Mouse (Mus musculus): ENCODE results near the gene Ubald2. TPM values are rescaled to one million over a fixed set of nuclear protein-coding genes. Genes with fewer than 3 reads are reported as not detected.
A peak's percentile ranks its signal among the peaks of the same experiment; 100 is the strongest.
"Not testable (repeated sequence)": the region's sequence is repeated elsewhere in the genome, so short reads cannot be mapped to it uniquely, and the experiment has no call there.

Ubald2 gene
- polyA plus RNA-seq, 1 experiment from 2014 or later, result 34.5 TPM

DNA sequence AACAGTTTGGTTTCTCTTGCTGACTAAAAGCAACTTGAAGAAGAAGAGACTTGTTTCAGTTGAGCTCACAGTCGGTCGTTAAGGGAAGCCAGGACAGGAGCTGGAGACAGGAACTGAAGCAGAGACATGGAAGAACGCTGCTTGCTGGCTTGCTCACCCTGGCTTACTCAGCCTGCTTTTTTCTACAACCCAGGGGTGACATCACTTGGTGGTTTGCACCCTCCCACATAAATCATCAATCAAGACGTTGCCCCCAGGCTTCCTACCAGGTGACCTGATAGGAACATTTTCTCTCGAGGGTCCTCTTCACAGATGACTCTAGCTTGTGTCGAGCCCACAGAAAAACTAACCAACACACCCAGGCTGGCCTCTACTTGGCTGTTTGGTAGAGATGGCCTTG is 10.7 kb upstream of the Ubald2 start:
- Histone ChIP-seq H3K4me3 (ENCODE audit: low read depth, low read length) (no peak overlapping the region), H3K27me3 (ENCODE audit: control insufficient read depth, insufficient read depth, low read depth, low read length) (no peaks in the 10 kb centered on the region), H3K36me3 (ENCODE audit: control insufficient read depth, insufficient read depth) (no peaks in the 10 kb centered on the region), H3K27ac (ENCODE audit: low read length) (no peak overlapping the region), H3K4me2 (ENCODE audit: low read depth, low read length) (no peak overlapping the region), H3K9ac (ENCODE audit: low read depth, low read length) (no peak overlapping the region), H3K4me1 (ENCODE audit: control insufficient read depth, low read depth, low read length) (peaks cover 5% of the 10 kb centered on the region; the same call in 1 of the 2 replicates), H3K9me3 (replicated peaks; ENCODE audit: control insufficient read depth, low read length) (no peaks in the 10 kb centered on the region)
- ATAC-seq (ENCODE audit: low read depth), result no peak
- WGBS (ENCODE audit: insufficient replicate concordance), result 61% methylated on average over 6 of the region's 6 CpGs

- ATAC-seq (ENCODE audit: low read depth), result peak; percentile 39; the same call in 1 of the 2 replicates
- 0 out of 2 replicates have a peak overlapping the region, but pooled peaks have one; percentile 4 for H3K27ac ChIP-seq (ENCODE audit: low read length)
- 40% methylated on average over 10 of the region's 10 CpGs for WGBS (ENCODE audit: insufficient replicate concordance)
- peaks cover 9% of the 10 kb centered on the region for H3K4me1 ChIP-seq (ENCODE audit: control insufficient read depth, low read depth, low read length)
- H3K36me3 ChIP-seq (ENCODE audit: control insufficient read depth, insufficient read depth), result no peaks in the 10 kb centered on the region
- H3K27me3 ChIP-seq (ENCODE audit: control insufficient read depth, insufficient read depth, low read depth, low read length), result no peaks in the 10 kb centered on the region
- H3K4me3 ChIP-seq (ENCODE audit: low read depth, low read length), result no peak overlapping the region
- H3K9me3 ChIP-seq (replicated peaks; ENCODE audit: control insufficient read depth, low read length), result no peaks in the 10 kb centered on the region
- H3K9ac ChIP-seq (ENCODE audit: low read depth, low read length), result no peak overlapping the region
- H3K4me2 ChIP-seq (ENCODE audit: low read depth, low read length), result peak overlapping the region; percentile 12; the same call in 1 of the 2 replicates
Measured at GRCm38 (mm10) chr11:116423782-116424620, 9.9 kb upstream of the Ubald2 start.

DNA sequence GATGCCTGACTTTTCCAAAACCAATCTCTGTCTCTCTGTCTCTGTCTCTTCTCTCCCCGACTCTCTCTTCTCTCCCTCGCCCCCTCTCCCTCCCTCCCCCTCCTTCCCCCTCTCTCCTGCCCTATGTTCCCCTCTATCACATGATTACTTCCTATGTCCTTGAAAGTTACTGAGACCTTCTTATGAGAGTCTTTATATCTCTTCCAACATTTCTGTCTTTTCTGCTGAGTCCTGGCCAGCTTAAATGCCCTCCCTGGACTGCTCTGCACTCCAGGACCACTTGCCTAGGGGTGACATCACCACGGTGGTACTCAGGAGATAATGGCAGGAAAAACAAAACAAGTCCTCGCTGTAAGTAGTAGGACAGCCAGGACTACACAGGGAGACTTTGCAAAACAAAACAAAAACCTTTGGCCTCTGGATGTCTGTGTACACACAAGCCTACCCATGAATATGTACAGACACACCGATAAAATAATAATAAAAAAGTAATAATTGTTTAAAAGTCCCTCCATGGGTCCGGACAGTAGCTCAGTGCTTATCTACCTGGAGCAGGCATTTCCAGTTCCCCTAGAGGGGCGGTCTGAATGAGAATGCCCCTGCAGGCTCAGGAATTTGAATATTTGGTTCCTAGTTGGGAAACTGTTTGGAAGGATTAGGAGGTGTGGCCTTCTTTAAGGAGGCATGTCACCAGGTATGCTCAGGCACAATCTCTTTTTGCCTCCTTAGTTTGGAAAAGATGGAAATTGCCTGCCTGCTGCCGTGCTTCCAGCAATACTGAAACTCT is 9.1 kb upstream of the Ubald2 start:
- H3K4me3 ChIP-seq (ENCODE audit: low read depth, low read length), result no peak overlapping the region
- no peaks in the 10 kb centered on the region for H3K27me3 ChIP-seq (ENCODE audit: control insufficient read depth, insufficient read depth, low read depth, low read length)
- no peak for ATAC-seq (ENCODE audit: low read depth)
- 25% methylated on average over 8 of the region's 8 CpGs for WGBS (ENCODE audit: insufficient replicate concordance)
- no peak overlapping the region for H3K9ac ChIP-seq (ENCODE audit: low read depth, low read length)
- H3K9me3 ChIP-seq (replicated peaks; ENCODE audit: control insufficient read depth, low read length), result no peaks in the 10 kb centered on the region
- H3K4me2 ChIP-seq (ENCODE audit: low read depth, low read length), result peak overlapping the region; percentile 12; the same call in 1 of the 2 replicates
- no peak overlapping the region for H3K27ac ChIP-seq (ENCODE audit: low read length)
- H3K4me1 ChIP-seq (ENCODE audit: control insufficient read depth, low read depth, low read length), result peaks cover 18% of the 10 kb centered on the region
- no peaks in the 10 kb centered on the region for H3K36me3 ChIP-seq (ENCODE audit: control insufficient read depth, insufficient read depth)

DNA sequence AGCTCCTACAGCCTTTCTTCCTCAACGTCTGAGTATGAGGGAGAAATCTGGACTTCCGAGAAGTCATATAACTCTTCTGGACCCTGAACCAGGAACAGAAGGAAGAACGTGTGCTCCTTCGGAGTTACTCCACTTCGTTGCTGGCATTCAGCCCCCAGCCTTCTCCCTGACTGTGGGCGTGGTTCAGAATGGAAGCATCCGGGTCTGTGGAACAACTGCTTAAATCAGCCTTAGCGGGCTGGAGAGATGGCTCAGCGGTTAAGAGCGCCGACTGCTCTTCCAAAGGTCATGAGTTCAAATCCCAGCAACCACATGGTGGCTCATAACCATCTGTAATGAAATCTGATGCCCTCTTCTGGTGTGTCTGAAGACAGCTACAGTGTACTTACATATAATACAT is 7.6 kb upstream of the Ubald2 start:
- H3K9ac ChIP-seq (ENCODE audit: low read depth, low read length); H3K4me2 ChIP-seq (ENCODE audit: low read depth, low read length); H3K36me3 ChIP-seq (ENCODE audit: control insufficient read depth, insufficient read depth); H3K9me3 ChIP-seq (replicated peaks; ENCODE audit: control insufficient read depth, low read length); H3K27me3 ChIP-seq (ENCODE audit: control insufficient read depth, insufficient read depth, low read depth, low read length); H3K4me3 ChIP-seq (ENCODE audit: low read depth, low read length); ATAC-seq (ENCODE audit: low read depth); H3K27ac ChIP-seq (ENCODE audit: low read length): not testable (repeated sequence)
- WGBS (ENCODE audit: insufficient replicate concordance), result 82% methylated on average over 11 of the region's 11 CpGs
- peaks cover 33% of the 10 kb centered on the region for H3K4me1 ChIP-seq (ENCODE audit: control insufficient read depth, low read depth, low read length)

DNA sequence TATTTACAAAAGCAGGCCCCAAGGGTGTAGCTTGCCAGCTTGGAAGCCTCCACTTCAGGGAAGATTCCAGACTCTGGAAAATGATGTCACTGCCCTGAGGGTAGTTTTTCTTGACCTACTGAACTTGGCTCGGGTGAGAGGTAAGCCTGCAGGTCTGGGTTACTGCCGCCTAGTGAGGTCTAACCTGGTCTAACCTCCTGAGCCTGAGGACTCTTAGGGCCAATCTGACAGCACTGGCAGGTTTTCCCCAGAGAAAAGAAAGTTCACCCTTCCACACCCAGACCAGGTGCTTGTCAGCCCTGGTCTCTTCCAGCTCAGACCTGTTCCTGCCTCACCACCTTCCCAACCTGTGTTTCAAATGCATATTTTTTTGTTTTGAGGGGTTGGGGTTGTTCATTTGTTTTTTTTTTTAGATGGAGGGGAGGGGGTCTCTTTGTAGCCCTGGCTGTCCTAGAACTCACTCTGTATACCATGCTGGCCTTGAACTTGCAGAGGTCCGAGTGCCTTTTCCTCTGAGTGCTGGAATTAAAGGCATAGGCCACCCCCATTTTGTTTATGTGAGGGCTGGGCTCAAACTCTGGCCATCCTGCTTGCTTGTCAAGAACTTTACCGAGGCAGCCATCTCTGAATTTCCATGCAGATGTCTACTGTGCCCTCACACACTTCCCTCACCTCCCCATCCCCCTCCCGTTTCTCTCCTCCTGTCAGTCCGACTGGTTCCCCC is 6.9 kb upstream of the Ubald2 start:
- no peaks in the 10 kb centered on the region for H3K9me3 ChIP-seq (replicated peaks; ENCODE audit: control insufficient read depth, low read length)
- H3K27me3 ChIP-seq (ENCODE audit: control insufficient read depth, insufficient read depth, low read depth, low read length), result no peaks in the 10 kb centered on the region
- WGBS (ENCODE audit: insufficient replicate concordance), result 62% methylated on average over 6 of the region's 6 CpGs
- H3K27ac ChIP-seq (ENCODE audit: low read length), result no peak overlapping the region
- no peak overlapping the region for H3K9ac ChIP-seq (ENCODE audit: low read depth, low read length)
- no peak overlapping the region for H3K4me3 ChIP-seq (ENCODE audit: low read depth, low read length)
- no peaks in the 10 kb centered on the region for H3K36me3 ChIP-seq (ENCODE audit: control insufficient read depth, insufficient read depth)
- peaks cover 38% of the 10 kb centered on the region for H3K4me1 ChIP-seq (ENCODE audit: control insufficient read depth, low read depth, low read length)
- ATAC-seq (ENCODE audit: low read depth), result no peak
- H3K4me2 ChIP-seq (ENCODE audit: low read depth, low read length), result no peak overlapping the region

DNA sequence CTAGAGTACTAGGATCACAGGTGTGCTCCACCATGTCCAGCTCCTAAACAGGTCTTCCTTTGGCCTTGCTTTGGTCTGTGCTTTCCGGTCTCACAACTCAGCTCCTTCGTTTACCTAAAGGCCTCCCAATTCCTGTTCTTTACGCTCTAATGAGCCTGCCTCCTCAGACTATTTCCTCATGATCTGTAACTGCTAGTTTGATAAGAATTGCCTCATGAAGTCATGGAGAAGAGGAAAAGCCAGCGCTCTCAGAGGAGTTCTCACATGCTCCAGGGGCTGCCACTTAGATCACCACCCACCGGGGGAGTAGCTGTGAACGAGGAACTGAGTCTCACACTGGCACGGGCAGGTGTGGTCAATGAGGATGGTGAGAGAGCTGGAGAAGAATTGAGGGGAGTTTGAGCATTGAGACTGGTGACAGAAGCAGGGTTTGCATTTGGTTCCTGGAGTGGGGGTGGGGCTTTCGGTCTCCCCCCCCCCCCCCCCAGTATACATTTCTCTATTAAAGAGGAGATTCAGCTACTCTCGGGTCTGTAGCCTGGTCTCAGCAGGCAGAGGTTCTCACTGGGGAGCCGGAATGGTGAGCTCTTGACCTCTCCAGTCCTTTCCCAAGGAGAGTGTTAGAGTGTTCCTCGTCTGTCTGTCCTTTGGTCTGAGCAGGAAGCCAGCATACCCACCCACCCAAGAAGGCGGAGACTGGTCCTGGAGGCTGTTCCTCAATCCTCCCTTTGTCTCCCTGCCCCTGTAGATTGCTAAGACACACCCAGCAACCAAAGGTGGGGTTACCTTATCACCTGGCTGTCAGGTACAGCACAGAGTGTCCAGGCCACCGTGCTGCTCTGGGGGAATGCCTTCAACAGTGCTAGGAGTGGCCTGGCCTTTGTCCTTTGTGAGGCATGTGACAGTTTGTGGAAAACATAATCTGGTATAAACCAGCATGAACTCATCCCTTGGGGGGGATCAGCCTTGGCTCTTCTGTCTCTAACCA is 4.7 kb upstream of the Ubald2 start:
- Histone ChIP-seq H3K36me3 (ENCODE audit: control insufficient read depth, insufficient read depth) (no peaks in the 10 kb centered on the region), H3K4me2 (ENCODE audit: low read depth, low read length) (peak overlapping the region; percentile 57), H3K27me3 (ENCODE audit: control insufficient read depth, insufficient read depth, low read depth, low read length) (no peaks in the 10 kb centered on the region), H3K9me3 (replicated peaks; ENCODE audit: control insufficient read depth, low read length) (no peaks in the 10 kb centered on the region), H3K27ac (ENCODE audit: low read length) (peak overlapping the region; percentile 35), H3K9ac (ENCODE audit: low read depth, low read length) (peak overlapping the region; percentile 29), H3K4me1 (ENCODE audit: control insufficient read depth, low read depth, low read length) (peaks cover 41% of the 10 kb centered on the region), H3K4me3 (ENCODE audit: low read depth, low read length) (no peak overlapping the region)
- no peak for ATAC-seq (ENCODE audit: low read depth)
- 31% methylated on average over 13 of the region's 13 CpGs for WGBS (ENCODE audit: insufficient replicate concordance)

DNA sequence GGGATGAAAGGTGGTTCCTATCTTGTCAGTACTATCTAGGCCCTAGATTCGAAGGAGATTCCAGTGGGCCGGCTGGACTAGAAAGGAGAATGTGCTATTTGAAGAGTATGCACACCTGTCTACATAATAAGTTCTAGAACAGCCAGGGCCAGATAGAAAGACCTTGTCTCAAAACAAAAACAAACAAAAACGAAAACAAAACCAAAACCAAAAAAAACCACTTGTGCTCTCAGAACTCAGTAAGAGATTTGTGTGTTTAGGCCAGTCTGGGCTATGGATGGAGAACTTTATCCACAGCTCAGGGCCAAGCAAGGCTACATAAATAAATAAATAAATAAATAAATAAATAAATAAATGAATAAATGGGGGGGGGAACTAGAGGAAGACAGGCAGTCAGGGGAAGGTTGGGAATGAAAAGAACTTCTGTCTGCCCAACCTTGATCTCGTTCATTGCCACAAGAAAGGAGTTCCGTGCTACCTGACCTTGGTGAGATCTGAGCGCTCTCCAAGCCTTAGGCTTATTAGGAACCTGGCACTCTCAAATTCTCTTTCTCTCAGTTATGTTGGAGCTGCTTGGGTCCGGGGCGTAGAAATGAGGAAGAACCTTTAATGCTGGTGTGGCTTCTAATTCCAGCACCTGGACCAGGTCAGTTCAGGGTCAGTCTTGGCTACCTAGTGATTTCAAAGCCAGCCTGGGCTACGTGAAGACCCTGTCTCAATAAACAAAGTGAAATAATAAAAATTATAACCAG is 3.9 kb upstream of the Ubald2 start:
- H3K36me3 ChIP-seq (ENCODE audit: control insufficient read depth, insufficient read depth), result no peaks in the 10 kb centered on the region; the same call in 1 of the 2 replicates
- no peak overlapping the region for H3K4me3 ChIP-seq (ENCODE audit: low read depth, low read length)
- ATAC-seq (ENCODE audit: low read depth), result no peak
- no peaks in the 10 kb centered on the region for H3K27me3 ChIP-seq (ENCODE audit: control insufficient read depth, insufficient read depth, low read depth, low read length)
- peak overlapping the region; percentile 71 for H3K27ac ChIP-seq (ENCODE audit: low read length)
- WGBS (ENCODE audit: insufficient replicate concordance), result 66% methylated on average over 9 of the region's 9 CpGs
- H3K4me1 ChIP-seq (ENCODE audit: control insufficient read depth, low read depth, low read length), result peaks cover 38% of the 10 kb centered on the region
- peak overlapping the region; percentile 53 for H3K9ac ChIP-seq (ENCODE audit: low read depth, low read length)
- H3K4me2 ChIP-seq (ENCODE audit: low read depth, low read length), result peak overlapping the region; percentile 57
- no peaks in the 10 kb centered on the region for H3K9me3 ChIP-seq (replicated peaks; ENCODE audit: control insufficient read depth, low read length)
